Mouse (Mus musculus) CD8-positive naive resting alpha-beta T cell, adult 57 days (primary cell): ENCODE measurements around the gene Ermn. TPM values are rescaled to one million over a fixed set of nuclear protein-coding genes. Genes with fewer than 3 reads are reported as not detected.

Source experiments
- total RNA-seq: library from RNA; stranded (reverse); gene quantifications from one replicate; pipeline ENCODE4 v1.2.4, GENCODE M21; 2023

Ermn gene
- not detected for total RNA-seq

GRCm38 (mm10) chr2:58052821-58053581, at the start of gene Ermn:
Gene Ermn, minus strand, starts transcription at chr2:58052864.

GRCm38 (mm10) chr2:57997752-57998430, 54.8 kb downstream of the Ermn start, which contains the start of gene Galnt5:
Gene Galnt5, plus strand, starts transcription at chr2:57997884.

Other genes starting within 250 kb of the Ermn start
- not detected for gene Galnt5, start 55.0 kb downstream of the Ermn start, total RNA-seq
- gene Cytip, start 142.7 kb upstream of the Ermn start, total RNA-seq, result 640 TPM